Mouse (Mus musculus): Measurements from ENCODE around the gene Actbl2.

DNA sequence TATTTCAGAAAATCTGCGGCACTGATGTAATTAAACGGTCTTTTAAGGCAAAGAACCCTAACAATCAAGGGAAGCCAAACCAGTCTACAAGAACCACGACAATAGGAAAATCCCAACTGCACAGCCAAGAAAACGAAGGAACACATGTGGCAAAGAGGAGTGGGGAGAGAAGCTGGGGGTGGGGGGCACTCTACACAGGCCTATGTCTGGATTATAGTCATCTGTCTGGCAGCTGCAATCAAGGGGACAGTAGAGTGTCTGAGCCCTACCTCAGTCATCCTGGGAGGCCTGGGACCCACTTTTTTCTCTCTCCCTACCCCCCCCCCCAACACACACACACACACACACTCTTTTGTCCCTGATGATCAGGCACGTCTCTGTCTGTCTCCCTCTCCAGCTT is 12.0 kb downstream of the Actbl2 start:
- TF ChIP-seq USF2 (conservative IDR thresholded peaks at IDR 0.05; ENCODE audit: low read depth, low read length) = no peak
- no peak for TF ChIP-seq GABPA (IDR thresholded peaks at IDR 0.05; ENCODE audit: insufficient replicate concordance, low read depth, low read length)
- no peak for TF ChIP-seq CTCF (conservative IDR thresholded peaks at IDR 0.05 in 1 of 2, IDR thresholded peaks at IDR 0.05 in 1 of 2; ENCODE audit: low read depth in 2 of 2, low read length in 2 of 2)
- no peak for TF ChIP-seq POLR2A (IDR thresholded peaks at IDR 0.05; ENCODE audit: low read depth, low read length)
- TF ChIP-seq MAX (IDR thresholded peaks at IDR 0.05; ENCODE audit: low read length) = no peak
- TF ChIP-seq USF1 (IDR thresholded peaks at IDR 0.05; ENCODE audit: low read depth, low read length) = no peak
- TF ChIP-seq ZNF384 (IDR thresholded peaks at IDR 0.05; ENCODE audit: low read depth, low read length) = no peak
- no peak for TF ChIP-seq EP300 (IDR thresholded peaks at IDR 0.05; ENCODE audit: low read length)
- no peak for TF ChIP-seq ELF1 (IDR thresholded peaks at IDR 0.05; ENCODE audit: low read depth, low read length)
- TF ChIP-seq HCFC1 (IDR thresholded peaks at IDR 0.05; ENCODE audit: low read depth, low read length) = no peak

Measured in CH12.LX (cell line).